Mouse (Mus musculus): ENCODE measurements at regions not wholly inside any gene's neighbourhood (a gene's known extent, or its start where the extent isn't known, plus 50 kb on each side); places are given as distances from the start of the nearest gene placed in this dataset.
A peak's percentile ranks its signal among the peaks of the same experiment; 100 is the strongest.
"Not testable (repeated sequence)": the region's sequence is repeated elsewhere in the genome, so short reads cannot be mapped to it uniquely, and the experiment has no call there.

DNA sequence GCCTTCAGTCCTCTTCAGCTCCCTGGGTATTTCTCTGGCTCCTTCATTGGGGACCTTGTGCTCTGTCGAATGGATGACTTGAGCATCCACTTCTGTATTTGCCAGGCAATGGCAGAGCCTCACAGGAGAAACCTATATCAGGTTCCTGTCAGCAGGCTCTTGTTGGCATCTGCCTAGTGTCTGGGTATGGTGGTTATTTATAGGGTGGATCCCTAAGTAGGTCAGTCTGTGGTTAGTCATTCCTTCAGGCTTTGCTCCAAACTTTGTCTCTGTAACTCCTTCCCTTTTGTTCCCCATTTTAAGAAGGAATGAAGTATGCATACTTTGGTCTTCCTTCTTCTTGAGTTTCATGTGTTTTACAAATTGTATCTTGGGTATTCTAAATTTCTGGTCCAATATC, 522.4 kb upstream of the St8sia4 start:
- DNase-seq (ENCODE audit: low spot score in 2 of 2), result peak in 1 of 2 experiments; percentile 15
- intact Hi-C loops (cut with DNase I), result not testable (repeated sequence)

DNA sequence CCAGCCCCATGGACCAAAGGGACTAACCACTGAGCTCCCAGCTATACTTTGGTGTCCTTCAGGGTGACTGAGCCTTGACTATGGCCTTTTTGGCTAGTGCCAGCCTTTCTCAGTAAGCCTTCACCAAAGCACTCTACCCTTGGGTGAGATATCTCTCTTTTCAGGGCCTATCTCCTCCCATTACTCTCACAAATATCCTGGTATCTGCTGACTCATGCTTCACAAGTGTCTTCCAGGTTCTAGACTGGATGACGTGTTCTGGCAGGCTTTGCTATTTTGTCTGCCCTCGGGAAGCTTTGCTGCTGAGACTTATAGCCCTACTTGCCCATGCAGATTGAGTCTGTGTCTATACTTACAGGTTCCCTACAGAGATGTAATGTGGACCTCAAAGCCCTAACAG, 499.4 kb upstream of the St8sia4 start:
- no peak for DNase-seq (ENCODE audit: low spot score in 2 of 2)
- intact Hi-C loops (cut with DNase I), result no loop called here

DNA sequence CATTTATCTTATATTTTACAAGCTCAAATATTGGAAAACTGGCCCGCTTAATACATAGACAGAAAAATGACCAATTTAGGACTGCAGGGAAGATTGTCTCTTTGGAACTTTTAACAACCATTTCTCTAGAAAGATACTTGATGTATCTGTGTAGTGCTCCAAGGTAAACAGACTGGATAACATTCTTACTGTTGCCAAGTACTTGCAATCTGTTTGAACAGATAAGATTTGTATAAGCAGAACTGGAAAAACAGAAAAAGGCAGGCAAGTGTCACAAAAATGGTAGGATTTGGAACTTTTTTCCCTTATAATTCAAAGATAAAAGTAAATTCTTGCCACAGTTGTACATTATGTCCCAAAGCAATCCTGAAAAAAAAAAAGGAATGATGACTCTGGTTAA, 488.1 kb upstream of the St8sia4 start:
- intact Hi-C loops (cut with DNase I), result no loop called here
- DNase-seq (ENCODE audit: low spot score in 2 of 2), result no peak

DNA sequence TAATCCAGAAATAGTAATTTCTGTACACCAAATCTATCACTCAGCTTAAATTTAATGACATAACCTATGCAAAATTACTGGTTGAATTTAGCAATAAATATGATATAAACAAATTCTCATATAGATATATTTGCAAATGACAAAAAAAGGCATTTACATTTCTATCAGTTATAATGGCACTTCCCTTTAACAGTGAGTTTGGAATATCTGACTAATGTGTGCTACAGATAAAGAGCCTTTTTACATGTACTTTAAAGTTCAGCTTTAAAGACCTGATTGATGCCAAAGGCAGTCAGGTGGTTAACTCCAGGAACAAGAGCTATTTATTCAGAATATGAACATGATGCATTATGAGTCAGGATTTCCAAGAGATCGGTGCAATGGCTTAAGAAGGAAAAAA, 461.2 kb upstream of the St8sia4 start:
- no peak for DNase-seq (ENCODE audit: low spot score in 2 of 2)
- intact Hi-C loops (cut with DNase I), result no loop called here

DNA sequence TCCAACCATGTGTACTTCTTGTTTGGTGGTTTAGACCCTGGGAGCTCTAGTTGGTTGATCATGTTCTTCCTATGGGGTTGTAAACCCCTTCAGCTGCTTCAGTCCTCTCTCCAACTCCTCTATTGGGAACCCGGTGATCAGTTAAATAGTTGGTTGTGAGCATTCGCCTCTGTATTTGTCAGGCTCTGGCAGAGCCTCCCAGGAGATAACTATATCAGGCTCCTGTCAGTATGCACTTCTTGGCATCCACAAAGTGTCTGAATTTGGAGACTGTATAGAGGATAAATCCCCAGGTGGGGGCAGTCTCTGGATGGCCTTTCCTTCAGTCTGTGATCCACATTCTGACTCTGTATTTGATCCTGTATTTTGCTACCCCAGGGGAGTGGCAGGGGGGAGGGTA, 440.6 kb upstream of the St8sia4 start:
- intact Hi-C loops (cut with DNase I), result no loop called here
- no peak for DNase-seq (ENCODE audit: low spot score in 2 of 2)

DNA sequence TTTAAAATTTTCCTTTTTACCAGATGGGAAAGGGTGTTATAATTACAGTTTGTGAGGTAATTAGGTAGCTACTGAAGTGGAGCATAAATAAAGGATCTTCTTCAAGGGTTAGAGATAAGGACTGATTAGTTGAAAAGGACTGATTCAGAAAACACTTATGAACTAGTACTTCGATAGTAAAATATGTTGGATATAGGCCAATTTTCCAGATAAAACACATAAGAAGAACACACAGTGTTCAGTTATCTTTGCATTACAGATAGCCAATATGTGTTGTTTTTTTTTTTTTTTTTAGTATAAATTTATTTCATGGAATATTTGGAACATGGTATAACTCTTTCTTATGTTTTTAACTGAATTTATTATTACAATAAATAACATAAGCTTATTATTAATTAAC, 438.0 kb upstream of the St8sia4 start:
- intact Hi-C loops (cut with DNase I), result no loop called here
- DNase-seq (ENCODE audit: low spot score in 2 of 2), result no peak

DNA sequence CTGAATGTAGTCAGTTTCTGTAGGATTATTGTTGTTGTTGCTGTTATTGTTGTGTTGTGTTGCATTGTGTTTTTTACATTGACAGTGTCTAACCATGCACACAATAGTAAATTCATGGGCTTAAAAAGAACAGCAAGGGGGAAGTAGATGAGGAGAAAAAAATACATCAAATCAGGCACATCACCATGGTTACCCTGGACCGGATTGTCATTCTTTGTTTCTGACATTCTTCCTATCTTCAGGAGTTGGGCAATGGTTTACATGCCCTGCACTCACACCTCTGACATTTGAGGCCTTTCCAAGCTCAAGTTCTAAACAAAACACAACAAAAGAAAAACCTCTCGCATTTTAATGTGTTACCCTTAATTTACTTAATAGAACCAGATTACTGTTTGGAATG, 416.2 kb upstream of the St8sia4 start:
- intact Hi-C loops (cut with DNase I), result no loop called here
- no peak for DNase-seq (ENCODE audit: low spot score in 2 of 2)

DNA sequence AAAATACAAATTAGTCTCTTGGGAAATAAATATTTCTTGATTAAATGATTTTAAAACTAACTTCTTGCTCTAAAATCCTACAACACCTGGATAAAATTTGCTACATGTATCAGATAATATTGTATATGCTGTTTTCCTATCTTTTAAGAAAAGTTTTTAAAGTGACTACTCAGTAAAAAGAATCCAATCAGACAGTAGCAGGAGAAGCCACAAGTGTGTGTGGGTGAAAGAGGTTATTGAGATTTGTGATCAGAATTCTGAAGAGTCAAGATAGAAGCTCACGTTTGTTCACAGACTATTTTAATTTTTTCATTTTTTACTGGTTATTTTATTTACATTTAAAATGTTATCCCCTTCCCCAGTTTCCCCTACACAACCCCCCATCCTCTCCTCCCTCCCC, 407.3 kb upstream of the St8sia4 start:
- intact Hi-C loops (cut with DNase I), result no loop called here
- no peak for DNase-seq (ENCODE audit: low spot score in 2 of 2)

DNA sequence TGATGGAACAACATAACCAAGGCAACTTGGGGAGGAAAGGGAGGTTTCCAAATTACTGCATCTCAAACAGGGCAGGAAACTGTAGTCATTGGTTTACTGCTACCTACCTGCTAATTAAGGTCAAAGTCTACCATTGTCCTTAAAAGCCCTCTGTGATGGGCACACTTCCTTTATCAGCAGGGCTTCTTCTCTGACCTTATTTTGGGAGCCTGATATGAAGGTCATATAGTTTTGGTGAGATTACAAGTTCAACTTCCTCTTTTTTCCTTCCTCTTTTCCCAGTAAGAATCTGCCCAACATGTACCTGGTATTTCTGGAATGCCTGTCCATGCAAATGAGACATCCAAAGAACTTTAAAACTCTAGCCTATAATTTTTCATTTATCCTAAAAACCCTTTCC, 394.0 kb upstream of the St8sia4 start:
- intact Hi-C loops (cut with DNase I), result no loop called here
- DNase-seq (ENCODE audit: low spot score in 2 of 2), result no peak

DNA sequence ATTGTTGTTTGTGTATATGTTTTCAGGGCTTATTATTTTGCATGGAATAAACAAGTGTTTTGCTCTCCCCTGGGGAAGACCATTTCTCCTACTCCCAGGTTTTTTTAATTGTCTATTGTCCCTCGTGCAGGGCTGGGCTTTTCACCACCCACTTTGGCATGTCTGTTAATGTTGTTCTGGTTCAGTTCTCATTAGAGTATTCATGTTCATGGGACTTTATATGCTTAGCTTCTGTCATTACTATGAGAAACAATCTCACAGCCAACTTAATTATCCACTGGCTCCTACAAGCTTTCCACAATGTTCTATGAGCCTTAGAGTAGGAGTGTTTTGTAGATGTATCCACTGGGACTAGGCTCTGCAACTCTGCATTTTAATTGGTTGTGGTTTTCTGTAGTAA, 381.9 kb upstream of the St8sia4 start:
- no peak for DNase-seq (ENCODE audit: low spot score in 2 of 2)
- intact Hi-C loops (cut with DNase I), result no loop called here

DNA sequence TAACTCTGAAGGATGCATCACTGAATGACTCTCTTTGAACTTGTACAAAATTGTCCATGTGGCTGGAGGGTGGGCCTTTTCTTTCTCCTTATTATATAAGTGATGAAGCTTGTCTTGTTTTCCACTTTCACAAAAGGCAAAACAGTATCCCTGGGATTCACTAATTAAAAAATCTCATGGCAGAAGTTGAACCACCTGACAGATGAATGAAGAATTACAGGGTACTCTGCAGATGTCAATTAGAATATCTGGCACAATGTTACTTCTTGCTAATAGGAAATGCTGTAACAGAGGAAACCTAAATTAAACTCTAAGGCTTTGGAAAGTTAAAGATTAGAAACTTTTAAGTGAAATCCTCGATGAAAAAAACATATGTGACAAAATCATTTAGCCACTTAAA, 379.2 kb upstream of the St8sia4 start:
- intact Hi-C loops (cut with DNase I), result no loop called here
- no peak for DNase-seq (ENCODE audit: low spot score in 2 of 2)

DNA sequence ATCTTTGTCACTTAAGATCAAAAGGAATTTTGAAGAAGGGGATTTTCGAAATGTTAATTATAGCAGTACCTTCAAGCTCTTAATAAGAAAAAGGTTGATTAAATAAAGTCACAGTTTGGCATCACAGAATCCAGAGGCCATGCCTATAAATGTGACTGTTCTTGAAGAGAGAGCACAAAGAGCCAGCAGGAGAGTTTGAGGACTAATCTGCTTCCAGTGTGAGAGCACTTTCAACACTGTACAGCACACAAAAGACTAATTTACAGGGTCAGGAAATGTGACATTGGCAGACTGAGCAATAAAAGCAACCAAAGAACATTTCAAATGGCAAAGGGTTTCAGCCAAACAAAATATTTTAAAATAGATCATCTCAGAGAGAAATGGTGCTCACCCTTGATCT, 352.1 kb upstream of the St8sia4 start:
- intact Hi-C loops (cut with DNase I), result no loop called here
- no peak for DNase-seq (ENCODE audit: low spot score in 2 of 2)

DNA sequence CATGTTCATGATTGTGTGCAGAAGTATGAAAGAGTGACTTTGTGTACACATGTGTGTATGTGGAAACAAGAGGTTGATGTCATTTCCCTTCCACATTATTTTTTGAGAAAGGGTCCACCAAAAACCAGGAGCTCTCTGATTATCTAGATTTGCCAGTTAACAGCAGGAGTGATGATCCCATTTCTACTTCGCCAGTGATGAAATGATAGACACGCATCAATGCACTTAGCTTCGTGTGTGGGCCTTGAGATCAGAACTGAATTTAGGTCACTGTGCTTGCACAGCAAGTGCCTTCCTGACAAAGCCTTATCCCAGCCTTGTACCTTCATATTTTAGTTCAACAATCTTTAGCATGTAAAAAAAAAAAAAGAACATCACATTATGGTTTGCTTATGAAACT, 342.1 kb upstream of the St8sia4 start:
- intact Hi-C loops (cut with DNase I), result no loop called here
- DNase-seq (ENCODE audit: low spot score in 2 of 2), result no peak

DNA sequence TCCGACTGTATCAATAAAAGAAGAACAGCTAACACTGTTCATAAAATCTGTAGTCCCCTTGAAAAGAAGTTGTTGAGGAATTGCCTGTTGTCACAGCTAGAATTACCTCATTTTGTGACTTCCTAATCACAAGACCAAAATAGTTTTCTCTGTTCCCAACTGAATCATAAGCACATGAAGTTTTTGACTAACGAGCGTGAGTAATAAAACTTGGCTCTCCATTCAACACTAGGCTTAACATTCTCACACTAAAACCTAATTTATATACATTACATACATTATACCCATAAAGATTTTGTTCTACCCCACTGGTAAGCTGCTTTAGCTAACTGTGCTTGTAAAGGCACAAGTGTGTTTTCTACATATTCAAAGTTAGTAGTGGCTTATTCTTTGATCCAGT, 335.7 kb upstream of the St8sia4 start:
- intact Hi-C loops (cut with DNase I), result no loop called here
- peak in 1 of 2 experiments; percentile 11 for DNase-seq (ENCODE audit: low spot score in 2 of 2)

DNA sequence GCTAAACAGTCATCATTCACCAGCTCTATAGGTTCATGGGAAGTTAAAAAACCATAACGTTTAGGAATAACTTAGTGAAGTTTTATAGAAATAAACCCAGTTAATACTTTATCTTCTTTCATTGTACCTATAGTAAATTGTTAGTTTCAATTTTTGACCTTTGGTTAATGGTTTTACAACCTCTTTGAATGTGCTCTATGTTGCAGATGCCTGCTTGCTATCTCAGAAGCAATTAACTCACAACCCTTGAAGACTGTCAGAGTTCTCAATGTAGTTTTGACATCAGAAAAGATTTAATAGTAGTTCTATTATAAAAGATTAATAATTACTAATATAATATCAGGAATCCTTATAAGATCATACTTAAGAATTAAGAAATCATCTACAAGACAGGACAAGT, 294.8 kb upstream of the St8sia4 start:
- intact Hi-C loops (cut with DNase I), result no loop called here
- DNase-seq (ENCODE audit: low spot score in 2 of 2), result no peak

Measured in left cerebral cortex, postnatal 25 days (tissue).